Mouse (Mus musculus) megakaryocyte, embryonic 14.5 days (primary cell): ENCODE measurements around the gene Nthl1. TPM values are rescaled to one million over a fixed set of nuclear protein-coding genes. Genes with fewer than 3 reads are reported as not detected.

Experiments used
- H3K27me3 ChIP-seq: replicated peaks from 2 replicates; pipeline ENCODE3; 2012; ENCODE audit warnings: inconsistent platforms
- H3K36me3 ChIP-seq: replicated peaks from 2 replicates; pipeline ENCODE3; 2012; ENCODE audit warnings: low read length, inconsistent platforms, mixed read lengths
- H3K4me1 ChIP-seq: 2 replicates; pipeline ENCODE4 v1.6.1; 2012; ENCODE audit warnings: inconsistent platforms
- H3K4me3 ChIP-seq: replicated peaks from 2 replicates; pipeline ENCODE3; 2012; ENCODE audit warnings: moderate library complexity, mild to moderate bottlenecking, inconsistent platforms
- H3K9me3 ChIP-seq: 2 replicates; pipeline ENCODE4 v1.6.1; 2012; ENCODE audit warnings: inconsistent platforms
- FLI1 ChIP-seq: IDR thresholded peaks from 2 replicates; pipeline ENCODE4 v1.6.1; 2012; ENCODE audit warnings: low read length, inconsistent platforms, mixed read lengths
- GATA1 ChIP-seq: IDR thresholded peaks from 3 replicates; pipeline ENCODE4 v1.6.1; 2012; ENCODE audit warnings: mixed read lengths, low read length, inconsistent platforms, borderline replicate concordance
- polyA plus RNA-seq: library from polyadenylated mRNA; stranded (reverse); fragments of >175 nt; gene quantifications from 2 replicates; pipeline ENCODE4 v1.2.3, GENCODE M21; 2012; ENCODE audit warnings: low replicate concordance; ENCODE audit not compliant: insufficient read depth

Gene Nthl1
- polyA plus RNA-seq, 1 experiment: 8.2 TPM

DNA sequence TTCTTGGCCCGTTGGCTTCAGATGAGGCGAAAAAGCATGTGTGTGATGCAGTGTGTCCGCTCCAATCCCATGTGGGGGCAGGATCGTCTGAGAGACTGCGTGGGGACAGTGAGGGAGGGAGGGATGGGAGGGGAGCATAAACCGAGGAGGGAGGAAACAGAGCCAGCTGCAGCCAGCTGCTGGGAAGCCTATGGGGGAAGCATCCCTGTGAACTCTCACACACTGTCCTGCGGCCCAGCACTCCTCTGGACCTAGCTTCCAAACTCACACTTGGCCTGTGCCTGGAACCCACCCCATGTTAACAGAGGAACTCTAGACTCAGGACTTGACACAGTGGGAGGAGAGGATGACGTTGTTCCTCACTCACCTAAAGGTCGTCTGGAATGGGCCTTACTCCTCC lies 6.4 kb downstream of the Nthl1 start:
- H3K9me3 ChIP-seq: no peaks in the 10 kb centered on the region
- TF ChIP-seq FLI1: no peak
- TF ChIP-seq GATA1: no peak
- H3K4me3 ChIP-seq: no peak overlapping the region

DNA sequence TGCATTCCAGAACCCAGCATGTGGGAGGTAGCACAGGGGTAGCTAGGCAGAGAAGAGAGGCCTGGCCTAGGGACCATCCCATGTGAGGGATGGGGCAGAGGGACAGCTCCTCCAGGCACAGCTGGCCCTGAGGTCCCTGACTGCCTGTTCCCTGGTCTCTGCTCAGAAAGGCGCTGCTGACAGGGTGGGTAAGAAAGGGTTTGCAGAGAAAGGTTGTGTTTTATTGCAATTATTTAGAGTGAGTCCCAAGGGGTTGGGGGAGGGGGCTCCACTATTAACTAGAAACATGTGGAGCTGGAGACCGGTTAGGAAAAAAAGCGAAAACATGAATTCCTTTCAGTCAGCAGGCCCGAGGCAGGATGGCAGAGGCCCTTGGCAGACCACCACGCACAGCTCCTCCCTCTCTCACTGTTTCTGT lies 7.1 kb downstream of the Nthl1 start:
- Histone ChIP-seq H3K4me1 (peaks cover 35% of the 10 kb centered on the region), H3K36me3 (peaks cover 29% of the 10 kb centered on the region)

More for the DNA sequence above, 6.4 kb downstream of the Nthl1 start:
- Histone ChIP-seq H3K36me3 (peaks cover 34% of the 10 kb centered on the region), H3K4me1 (peaks cover 35% of the 10 kb centered on the region), H3K27me3 (peaks cover 36% of the 10 kb centered on the region)

DNA sequence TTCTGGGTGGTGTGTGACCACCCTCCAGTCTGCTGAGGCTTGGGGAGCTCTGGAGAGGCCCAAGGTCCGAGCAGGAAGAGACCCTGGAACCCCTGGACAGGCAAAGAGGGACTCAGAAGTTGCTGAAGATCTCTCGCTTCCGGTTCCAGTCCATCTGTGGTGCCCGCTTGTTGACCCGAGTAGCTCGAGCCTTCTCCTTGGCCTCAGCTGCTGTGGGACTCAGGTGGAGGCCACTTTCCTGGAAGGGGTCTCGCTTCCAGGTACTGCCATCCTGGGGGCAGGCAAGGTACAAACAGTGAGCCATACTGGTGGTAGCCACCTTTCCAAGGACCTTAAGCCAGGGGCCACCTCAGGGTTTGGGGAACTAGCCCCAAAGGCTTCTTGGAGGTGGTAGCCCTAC lies 7.6 kb downstream of the Nthl1 start:
- H3K9me3 ChIP-seq: no peaks in the 10 kb centered on the region

More for the DNA sequence above, 7.1 kb downstream of the Nthl1 start:
- TF ChIP-seq FLI1: no peak
- no peak for TF ChIP-seq GATA1
- no peak overlapping the region for H3K4me3 ChIP-seq
- H3K9me3 ChIP-seq: no peaks in the 10 kb centered on the region
- peaks cover 43% of the 10 kb centered on the region for H3K27me3 ChIP-seq

DNA sequence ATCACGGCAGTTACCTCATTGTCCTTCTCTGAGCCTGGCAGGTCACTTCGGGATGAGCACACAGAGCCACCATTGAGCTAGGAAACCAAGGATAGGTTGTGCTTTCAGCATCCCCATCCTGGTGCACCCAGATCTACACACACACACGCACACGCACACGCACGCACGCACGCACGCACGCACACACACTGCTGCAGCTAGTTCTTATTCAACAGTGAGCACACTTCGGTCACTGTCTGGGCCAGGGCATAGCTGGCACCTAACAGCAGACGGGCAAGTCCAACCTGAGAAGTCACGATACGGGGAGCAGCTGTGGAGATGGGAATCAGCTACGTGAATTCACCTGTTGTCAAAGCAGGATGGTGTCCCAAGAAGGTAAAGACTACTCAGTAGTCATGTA lies 8.1 kb downstream of the Nthl1 start:
- Histone ChIP-seq H3K27me3 (peaks cover 52% of the 10 kb centered on the region), H3K4me3 (no peak overlapping the region), H3K9me3 (no peaks in the 10 kb centered on the region), H3K4me1 (peaks cover 35% of the 10 kb centered on the region), H3K36me3 (peaks cover 19% of the 10 kb centered on the region)
- TF ChIP-seq FLI1 (no peak), GATA1 (no peak)

More for the DNA sequence above, 7.6 kb downstream of the Nthl1 start:
- Histone ChIP-seq H3K4me1 (peaks cover 35% of the 10 kb centered on the region), H3K36me3 (peaks cover 24% of the 10 kb centered on the region), H3K27me3 (peaks cover 48% of the 10 kb centered on the region), H3K4me3 (no peak overlapping the region)
- TF ChIP-seq FLI1 (no peak), GATA1 (no peak)

DNA sequence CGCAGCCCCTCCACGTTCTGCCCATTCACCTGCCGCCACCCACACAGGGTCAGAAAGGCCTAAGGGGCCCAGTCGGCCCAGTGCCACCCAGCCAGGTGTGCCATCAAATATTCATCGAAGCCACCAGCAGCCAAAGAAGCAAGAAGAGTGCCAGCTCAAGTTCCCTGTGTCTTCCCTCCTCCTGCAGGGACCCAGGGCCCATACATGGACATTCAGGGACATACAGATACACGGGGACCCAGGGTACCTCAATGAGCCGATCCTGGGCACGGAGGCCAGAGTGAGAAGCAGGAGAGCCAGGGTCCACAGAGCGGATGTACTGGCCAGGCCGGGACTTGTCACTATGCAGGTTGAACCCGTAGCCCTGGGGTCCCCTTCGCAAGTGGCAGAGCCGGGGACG lies 9.5 kb downstream of the Nthl1 start:
- H3K4me3 ChIP-seq: no peak overlapping the region
- peaks cover 27% of the 10 kb centered on the region for H3K4me1 ChIP-seq
- H3K36me3 ChIP-seq: peaks cover 15% of the 10 kb centered on the region
- TF ChIP-seq FLI1 (no peak), GATA1 (no peak)
- H3K9me3 ChIP-seq: no peaks in the 10 kb centered on the region
- H3K27me3 ChIP-seq: peaks cover 63% of the 10 kb centered on the region

DNA sequence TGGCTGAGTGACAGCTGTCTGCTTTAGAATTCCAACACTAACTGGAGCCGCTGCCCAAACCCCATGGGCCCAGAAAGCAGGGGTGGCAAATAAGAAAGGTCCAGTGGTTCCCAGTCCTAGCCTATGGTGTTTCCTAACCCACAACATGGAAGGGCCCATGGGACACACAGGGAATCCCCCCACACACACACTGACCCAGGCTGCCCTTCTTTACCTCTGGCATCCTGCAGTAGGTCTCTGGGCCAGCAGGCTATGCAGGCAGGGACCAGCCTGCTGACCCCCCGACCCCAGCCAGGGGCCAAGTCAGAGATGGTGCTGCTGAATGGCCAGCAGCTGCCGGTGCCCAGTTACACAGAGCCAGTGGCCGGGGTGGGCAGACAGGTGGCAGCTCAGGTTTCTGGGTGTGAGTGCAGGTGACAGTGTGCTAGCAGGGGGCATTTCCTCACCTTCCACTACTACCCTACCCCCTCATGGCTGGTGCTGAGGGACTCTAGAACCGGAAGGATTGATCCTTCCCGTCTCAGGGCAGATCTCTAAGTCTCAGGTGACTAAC lies 10.4 kb downstream of the Nthl1 start:
- peaks cover 15% of the 10 kb centered on the region for H3K36me3 ChIP-seq
- H3K4me1 ChIP-seq: peaks cover 26% of the 10 kb centered on the region
- no peak for TF ChIP-seq GATA1
- no peak for TF ChIP-seq FLI1
- H3K27me3 ChIP-seq: peaks cover 73% of the 10 kb centered on the region
- no peak overlapping the region for H3K4me3 ChIP-seq
- no peaks in the 10 kb centered on the region for H3K9me3 ChIP-seq

DNA sequence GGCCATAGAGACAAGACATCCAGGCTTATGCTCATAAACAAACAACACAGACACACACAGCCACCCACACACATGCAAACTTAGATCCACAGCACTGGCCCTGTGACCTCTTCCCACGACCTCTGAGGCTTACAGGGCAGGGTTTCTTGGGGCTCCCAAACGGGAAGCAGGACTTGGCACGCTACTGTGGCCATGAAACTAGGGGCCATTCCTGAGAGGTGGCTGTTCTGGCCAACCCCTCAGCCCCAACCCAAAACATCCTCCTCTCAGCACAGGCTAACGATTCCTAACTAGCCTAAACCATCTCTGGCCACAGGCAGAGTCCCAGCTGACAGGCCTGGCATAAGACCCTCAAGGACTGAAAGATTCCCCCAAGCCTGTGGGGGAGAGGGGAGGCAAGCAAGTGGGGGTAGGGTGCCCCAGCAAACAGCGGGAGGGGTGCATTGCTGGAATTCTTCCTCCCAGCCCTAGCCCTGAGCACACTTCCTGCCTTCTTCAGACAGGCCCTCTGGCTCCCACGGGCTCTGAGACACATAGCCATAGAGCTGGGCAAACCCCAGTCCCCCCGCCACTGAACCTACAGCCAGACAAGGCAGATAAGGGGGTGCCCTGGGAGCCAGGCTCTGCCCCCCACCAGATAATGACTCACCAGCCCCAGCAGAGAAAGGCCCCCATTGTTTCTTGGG lies 11.7 kb downstream of the Nthl1 start:
- H3K27me3 ChIP-seq: peaks cover 85% of the 10 kb centered on the region
- no peak overlapping the region for H3K4me3 ChIP-seq
- TF ChIP-seq FLI1: no peak
- no peak for TF ChIP-seq GATA1
- peaks cover 37% of the 10 kb centered on the region for H3K4me1 ChIP-seq
- H3K9me3 ChIP-seq: no peaks in the 10 kb centered on the region
- H3K36me3 ChIP-seq: peaks cover 4% of the 10 kb centered on the region

DNA sequence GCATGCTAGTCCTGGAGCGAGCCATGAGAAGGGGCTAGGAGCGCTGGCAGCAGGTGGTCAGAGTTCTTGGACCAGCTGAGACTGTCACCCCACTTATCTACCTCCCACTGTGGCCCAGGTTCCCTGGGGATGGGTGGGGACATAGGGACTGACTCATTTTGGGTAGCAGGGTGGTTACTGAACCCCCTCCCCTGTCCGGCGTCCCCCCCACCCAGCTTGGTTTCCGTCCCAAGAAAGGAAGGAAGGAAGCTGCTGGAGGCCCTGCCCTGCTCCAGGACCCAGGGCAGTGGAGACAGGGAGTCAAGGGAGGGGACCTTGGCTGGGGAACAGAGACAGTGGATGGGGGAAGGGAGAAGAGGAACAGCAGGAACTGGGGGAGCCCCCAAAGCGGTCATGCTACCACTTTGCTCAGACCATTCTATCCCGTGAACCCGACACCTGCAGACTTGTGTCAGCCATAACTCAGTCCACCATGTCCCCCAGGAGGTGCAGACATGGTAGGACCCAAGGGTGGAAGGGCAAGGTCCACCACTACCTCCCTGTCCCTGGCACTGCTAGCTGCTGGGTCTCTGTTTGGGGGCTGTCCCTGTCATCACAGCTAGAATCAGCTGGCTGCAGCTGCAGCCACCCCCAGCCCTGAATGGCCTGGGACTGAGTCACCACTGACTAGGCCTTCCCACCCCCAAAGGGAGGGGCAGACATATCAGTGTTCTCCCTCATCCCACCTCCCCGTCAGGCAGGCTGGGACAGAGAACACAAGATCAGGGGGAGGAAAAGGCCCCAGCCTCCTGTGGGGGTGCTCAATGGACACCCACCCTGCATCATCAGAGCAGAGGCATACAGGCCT lies 12.6 kb downstream of the Nthl1 start:
- Histone ChIP-seq H3K4me1 (peaks cover 46% of the 10 kb centered on the region), H3K9me3 (no peaks in the 10 kb centered on the region), H3K4me3 (peak overlapping the region; percentile 26), H3K36me3 (no peaks in the 10 kb centered on the region), H3K27me3 (peaks cover 91% of the 10 kb centered on the region)
- TF ChIP-seq FLI1 (no peak), GATA1 (no peak)

DNA sequence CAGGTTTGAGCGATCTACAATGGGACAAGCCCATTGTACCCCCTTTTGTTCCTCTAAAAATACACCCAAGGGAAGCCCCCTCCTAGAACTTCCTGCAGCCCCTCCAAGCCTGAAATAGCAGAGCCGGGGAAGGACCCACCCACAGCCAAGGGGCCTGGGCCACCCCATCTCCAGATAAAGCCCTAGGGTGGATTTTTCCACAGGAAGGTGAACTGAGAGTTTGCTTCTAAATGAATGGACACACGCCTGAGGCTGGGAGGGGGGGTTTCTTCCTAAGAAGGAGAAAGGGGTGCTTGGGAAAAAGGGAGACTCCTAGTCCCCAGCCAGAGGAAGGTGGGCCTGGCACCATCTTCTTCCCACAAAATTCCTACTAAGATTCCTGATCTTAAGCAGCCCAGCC lies 13.4 kb downstream of the Nthl1 start:
- no peaks in the 10 kb centered on the region for H3K9me3 ChIP-seq
- H3K4me1 ChIP-seq: peaks cover 51% of the 10 kb centered on the region
- H3K36me3 ChIP-seq: no peaks in the 10 kb centered on the region
- H3K4me3 ChIP-seq: no peak overlapping the region
- H3K27me3 ChIP-seq: peaks cover 92% of the 10 kb centered on the region
- TF ChIP-seq GATA1: no peak
- TF ChIP-seq FLI1: no peak

DNA sequence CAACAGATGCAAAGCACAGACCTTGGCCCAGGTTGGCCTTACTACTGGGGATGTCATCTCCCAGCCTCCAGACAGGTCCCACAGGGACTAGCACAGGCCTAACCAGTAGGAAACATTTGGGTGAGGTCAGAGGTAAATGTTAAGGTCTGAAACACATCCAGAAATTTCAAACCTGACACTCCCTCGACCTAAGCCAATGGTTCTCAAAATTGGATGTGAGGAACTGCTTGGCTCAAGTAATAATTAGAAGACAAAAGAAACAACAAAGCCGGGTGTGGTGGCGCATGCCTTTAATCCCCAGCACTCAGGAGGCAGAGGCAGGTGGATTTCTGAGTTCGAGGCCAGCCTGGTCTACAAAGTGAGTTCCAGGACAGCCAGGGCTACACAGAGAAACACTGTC lies 13.9 kb downstream of the Nthl1 start:
- Histone ChIP-seq H3K4me1 (peaks cover 51% of the 10 kb centered on the region), H3K9me3 (no peaks in the 10 kb centered on the region), H3K27me3 (peaks cover 95% of the 10 kb centered on the region), H3K4me3 (no peak overlapping the region), H3K36me3 (no peaks in the 10 kb centered on the region)
- no peak for TF ChIP-seq GATA1
- no peak for TF ChIP-seq FLI1
